Mouse (Mus musculus): ENCODE data around the gene Ube2q2.
"Not testable (repeated sequence)": the region's sequence is repeated elsewhere in the genome, so short reads cannot be mapped to it uniquely, and the experiment has no call there.

Gene Ube2q2

GRCm38 (mm10) chr9:55240852-55241251 lies 92.2 kb downstream of the Ube2q2 start:
- no peak for DNase-seq (ENCODE audit: low read depth, low spot score)

GRCm38 (mm10) chr9:55241863-55242685 lies 93.4 kb downstream of the Ube2q2 start:
- no peak for DNase-seq (ENCODE audit: low read depth, low spot score)

DNA sequence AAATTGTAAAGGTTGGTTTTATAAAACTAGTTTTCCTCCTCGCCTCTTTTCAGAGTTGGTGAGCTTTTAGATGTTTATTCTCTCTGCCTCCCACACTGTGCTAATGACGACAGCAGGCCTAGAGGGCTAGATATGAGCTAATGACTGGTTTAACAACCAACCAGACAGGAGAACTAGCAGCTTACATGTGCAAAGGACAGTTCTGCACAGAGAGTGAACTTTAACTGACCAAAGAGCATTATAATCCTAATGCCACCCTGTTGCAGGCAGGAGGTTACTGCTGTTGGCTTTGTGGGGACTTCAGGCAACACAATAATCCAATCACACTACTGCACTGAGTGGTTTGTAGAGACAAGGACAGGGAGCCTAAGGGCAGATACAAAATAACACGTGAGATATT lies 94.6 kb downstream of the Ube2q2 start:
- DNase-seq (ENCODE audit: low read depth, low spot score) = no peak

- no peak for DNase-seq (ENCODE audit: low read depth, low spot score)
These were observed 95.4 kb downstream of the Ube2q2 start for GRCm38 (mm10) chr9:55244079-55244478.

GRCm38 (mm10) chr9:55245057-55245750 lies 96.5 kb downstream of the Ube2q2 start:
- not testable (repeated sequence) for DNase-seq (ENCODE audit: low read depth, low spot score)

DNA sequence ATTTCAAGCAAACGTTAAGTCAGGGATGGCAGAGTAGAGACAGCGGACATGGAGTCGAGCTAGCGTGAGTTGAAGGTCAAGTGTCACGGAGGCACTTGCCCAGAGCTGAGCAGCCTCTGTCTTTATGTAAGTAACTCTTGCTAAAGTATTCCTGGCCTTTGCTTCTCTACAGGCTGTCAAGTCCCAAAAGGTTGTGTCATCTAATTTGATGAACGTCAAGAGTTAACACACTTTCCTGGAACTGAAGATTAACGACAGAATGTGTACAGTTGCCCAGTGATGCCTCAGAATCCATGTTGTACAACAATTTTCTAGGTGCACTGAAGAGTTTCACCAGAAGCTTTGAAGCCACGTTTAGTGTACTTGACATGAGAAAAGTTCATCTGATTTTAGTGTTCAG lies 97.8 kb downstream of the Ube2q2 start:
- no peak for DNase-seq (ENCODE audit: low read depth, low spot score)

DNA sequence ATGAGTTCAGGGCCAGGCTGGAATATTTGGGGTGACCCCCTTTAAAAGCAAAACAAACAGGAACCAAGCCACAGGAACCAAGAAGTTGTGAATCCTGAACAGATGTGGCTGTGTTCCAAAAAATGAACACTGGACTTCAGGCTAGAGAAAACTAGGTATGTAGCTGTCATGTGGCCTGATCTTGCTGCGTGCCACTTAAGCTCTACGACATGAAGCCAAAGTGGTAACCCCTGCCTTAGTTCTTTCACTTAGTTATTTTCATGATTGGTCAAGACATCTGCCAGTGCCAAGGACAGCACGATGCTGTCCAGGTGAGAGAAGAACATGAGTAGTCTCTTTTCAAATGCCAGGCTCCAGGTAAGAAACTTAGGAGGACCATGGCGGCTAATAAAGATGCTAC lies 98.3 kb downstream of the Ube2q2 start:
- no peak for DNase-seq (ENCODE audit: low read depth, low spot score)

- DNase-seq (ENCODE audit: low read depth, low spot score) = no peak
These were observed 99.8 kb downstream of the Ube2q2 start for GRCm38 (mm10) chr9:55248465-55248864.

DNA sequence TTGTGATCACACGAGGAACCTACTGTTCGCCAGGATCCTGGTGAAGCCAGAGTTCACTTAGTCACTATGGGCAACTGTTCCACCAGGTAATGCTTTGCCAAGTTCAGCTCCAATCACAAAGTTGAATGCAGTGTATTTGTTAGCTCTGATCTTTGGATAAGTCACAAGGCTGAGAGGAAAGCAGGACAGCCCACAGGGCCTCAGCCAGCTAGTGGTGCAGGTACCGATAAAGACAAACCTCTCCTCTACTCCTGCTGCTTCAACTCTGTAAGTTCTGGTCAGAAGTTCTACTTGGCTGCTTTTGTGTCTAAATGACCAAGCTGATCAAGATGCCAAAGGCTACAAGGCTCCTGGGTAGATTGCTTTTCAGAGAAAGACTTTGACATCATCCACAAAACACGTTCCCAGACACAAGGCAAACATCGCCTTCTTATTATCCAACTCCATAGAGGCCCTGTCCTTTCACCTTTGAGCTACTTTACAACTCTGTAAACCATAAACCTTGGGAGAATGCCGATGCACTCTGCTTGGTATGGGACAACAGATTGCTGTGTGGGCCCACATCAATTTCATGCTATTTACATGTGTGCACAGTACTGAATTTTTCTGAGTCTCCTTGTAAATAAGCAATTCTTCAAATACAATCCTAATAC lies 102.1 kb downstream of the Ube2q2 start:
- no peak for DNase-seq (ENCODE audit: low read depth, low spot score)

GRCm38 (mm10) chr9:55252097-55252496 lies 103.4 kb downstream of the Ube2q2 start:
- not testable (repeated sequence) for DNase-seq (ENCODE audit: low read depth, low spot score)

DNA sequence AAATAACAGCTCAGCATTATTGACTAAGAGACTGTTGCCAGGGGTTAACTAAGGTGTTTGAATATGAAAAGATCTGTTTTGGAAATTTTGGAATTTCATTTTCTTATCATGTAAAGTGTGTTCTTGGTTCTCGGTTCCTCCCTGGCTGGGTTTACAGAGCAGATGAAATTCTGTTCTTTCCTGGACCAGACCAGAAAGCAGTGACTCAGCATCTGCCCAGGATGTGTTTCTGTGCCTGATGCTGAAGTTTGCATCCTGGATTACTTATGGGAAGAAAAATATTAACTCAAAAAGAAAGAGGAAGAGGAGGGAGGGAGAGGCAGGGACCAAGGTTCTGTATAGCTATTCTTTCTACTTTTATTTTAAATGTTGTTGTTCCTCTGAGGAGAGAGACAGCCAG lies 105.2 kb downstream of the Ube2q2 start:
- DNase-seq (ENCODE audit: low read depth, low spot score) = no peak

DNA sequence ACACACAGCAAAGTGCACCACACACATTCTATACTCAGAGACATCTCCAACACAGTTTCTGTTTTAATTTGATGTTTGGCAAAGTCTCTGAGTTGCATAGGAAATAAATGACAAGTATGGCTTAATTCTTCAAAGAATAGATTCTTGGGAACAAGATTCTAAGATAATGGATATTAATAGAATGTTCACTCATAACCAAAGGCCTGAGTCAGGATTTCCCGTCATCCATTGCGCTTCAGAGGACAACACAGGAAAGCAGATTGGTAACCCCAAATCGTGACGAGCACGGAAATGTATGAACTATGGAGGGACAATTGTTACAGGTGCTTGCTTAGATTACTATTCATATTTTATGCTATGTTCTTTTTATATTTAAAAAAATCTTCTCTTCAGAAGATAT lies 106.4 kb downstream of the Ube2q2 start:
- no peak for DNase-seq (ENCODE audit: low read depth, low spot score)

- no peak for DNase-seq (ENCODE audit: low read depth, low spot score)
These were observed 107.0 kb downstream of the Ube2q2 start for GRCm38 (mm10) chr9:55255604-55256003.

DNA sequence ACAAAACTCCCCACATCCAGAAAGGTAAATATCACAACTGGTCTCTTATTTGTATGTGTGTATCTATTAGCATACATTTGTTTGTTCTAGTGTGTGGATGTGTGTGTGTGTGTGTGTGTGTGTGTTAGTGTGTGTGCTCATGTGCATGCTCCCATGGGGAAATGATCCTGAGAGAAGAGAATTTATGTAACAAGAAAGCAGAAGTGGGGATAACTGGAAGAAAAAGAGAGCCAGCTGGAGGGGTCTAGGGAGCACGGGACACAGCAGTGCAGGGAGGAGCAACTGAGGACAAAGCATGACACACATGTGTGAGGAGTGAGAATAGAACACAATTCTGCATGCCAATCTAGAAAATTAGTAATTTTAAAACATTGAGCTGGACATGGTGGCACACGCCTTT lies 108.5 kb downstream of the Ube2q2 start:
- DNase-seq (ENCODE audit: low read depth, low spot score) = no peak
